In genomic region chr4:129580347-129580746, GRCm38 (mm10) we compare ENCODE assay signal across 14 mouse cellular contexts. TPM values are rescaled to one million over a fixed set of nuclear protein-coding genes. Genes with fewer than 3 reads are reported as not detected.
A peak's percentile ranks its signal among the peaks of the same experiment; 100 is the strongest.
DNase-seq lines count a peak whose midpoint lies in the region; ATAC-seq and TF ChIP-seq lines count a peak whose summit lies in the region.
"Had no signal": no experiment of that assay in that cellular context is flagged by ENCODE, and none has a peak within 500 bp of the region (broad histone marks: within the 10 kb centered on the region; RNA-seq: fewer than 3 reads in every experiment).

No protein-coding gene starts in this region.

- H3K27ac ChIP-seq in heart, embryonic 13.5 days (replicated peaks) = peak overlapping the region; percentile 78; the same call in 1 of the 2 replicates
- H3K27ac ChIP-seq in spleen, adult 2 months (ENCODE audit: insufficient read depth, low read length) = peak overlapping the region; percentile 74
- H3K27ac ChIP-seq in limb, embryonic 10.5 days = no peak overlapping the region
- H3K27ac ChIP-seq: embryonic facial prominence, embryonic 13.5 days; gastrocnemius, adult 2 months had no signal

- no peak for TF ChIP-seq CTCF in spleen, adult 2 months (IDR thresholded peaks at IDR 0.05; ENCODE audit: extremely low read depth, insufficient read depth, insufficient read length, insufficient replicate concordance)

- TF ChIP-seq POLR2A in spleen, adult 2 months (IDR thresholded peaks at IDR 0.05; ENCODE audit: low read depth, low read length) = no peak

- no peaks in the 10 kb centered on the region for H3K36me3 ChIP-seq in heart, embryonic 13.5 days
- no peaks in the 10 kb centered on the region for H3K36me3 ChIP-seq in spleen, adult 2 months (ENCODE audit: control insufficient read depth, insufficient read depth, low read length)
- H3K36me3 ChIP-seq in limb, embryonic 10.5 days = no peaks in the 10 kb centered on the region
- H3K36me3 ChIP-seq: embryonic facial prominence, embryonic 13.5 days had no signal

- peaks cover 3% of the 10 kb centered on the region; the same call in 1 of the 2 replicates for H3K27me3 ChIP-seq in heart, embryonic 13.5 days (replicated peaks)
- no peaks in the 10 kb centered on the region for H3K27me3 ChIP-seq in spleen, adult 2 months (ENCODE audit: control insufficient read depth, insufficient read depth, low read length)
- 0 out of 2 replicates have a peak, but pooled peaks cover 4% of the 10 kb centered on the region for H3K27me3 ChIP-seq in limb, embryonic 10.5 days (ENCODE audit: low read depth, poor library complexity, severe bottlenecking)
- H3K27me3 ChIP-seq: embryonic facial prominence, embryonic 13.5 days had no signal

- H3K9ac ChIP-seq in heart, embryonic 13.5 days = no peak overlapping the region
- H3K9ac ChIP-seq: embryonic facial prominence, embryonic 13.5 days had no signal

- DNase-seq in heart, adult 18-20 months = no peak
- peak; percentile 42 to 63 for DNase-seq in spleen, adult 2 months (ENCODE audit: low read depth in 1 of 2, low spot score in 2 of 2)
- DNase-seq in spleen, adult 12 weeks (ENCODE audit: low spot score) = no peak
- peak; percentile 73 for DNase-seq in cerebellum, adult 9-10 months
- DNase-seq in thymus, postnatal 25 days = peak; percentile 72
- no peak for DNase-seq in limb, embryonic 10.5 days (ENCODE audit: low spot score)
- DNase-seq in gastrocnemius, postnatal 10 days = no peak
- DNase-seq: adrenal gland, postnatal 14 days; gastrocnemius, adult 2 months; layer of hippocampus, postnatal 36 days had no signal

- 58% methylated on average over 7 of the region's 7 CpGs for WGBS in heart, embryonic 13.5 days
- 29% methylated on average over 7 of the region's 7 CpGs for WGBS in spleen, adult 2 months
- 80% methylated on average over 7 of the region's 7 CpGs for WGBS in limb, embryonic 10.5 days

- H3K4me2 ChIP-seq in heart, embryonic 13.5 days = no peak overlapping the region
- H3K4me2 ChIP-seq: embryonic facial prominence, embryonic 13.5 days; midbrain, embryonic 11.5 days had no signal

- H3K4me3 ChIP-seq in heart, embryonic 13.5 days = no peak overlapping the region
- H3K4me3 ChIP-seq in spleen, adult 2 months (ENCODE audit: extremely low read depth, insufficient read depth, insufficient read length) = no peak overlapping the region
- no peak overlapping the region for H3K4me3 ChIP-seq in limb, embryonic 10.5 days
- H3K4me3 ChIP-seq: embryonic facial prominence, embryonic 13.5 days; gastrocnemius, adult 2 months had no signal

- peaks cover 22% of the 10 kb centered on the region for H3K4me1 ChIP-seq in heart, embryonic 13.5 days
- peaks cover 8% of the 10 kb centered on the region; the same call in 1 of the 2 replicates for H3K4me1 ChIP-seq in spleen, adult 2 months (ENCODE audit: control insufficient read depth, insufficient read depth, insufficient read length)
- peaks cover 23% of the 10 kb centered on the region for H3K4me1 ChIP-seq in limb, embryonic 10.5 days

- no peaks in the 10 kb centered on the region for H3K9me3 ChIP-seq in heart, embryonic 13.5 days
- no peaks in the 10 kb centered on the region for H3K9me3 ChIP-seq in limb, embryonic 10.5 days (replicated peaks)
- H3K9me3 ChIP-seq: embryonic facial prominence, embryonic 13.5 days had no signal

- ATAC-seq in heart, embryonic 13.5 days (ENCODE audit: extremely low read depth, insufficient number of reproducible peaks, low FRiP score, low TSS enrichment) = no peak
- ATAC-seq: hindbrain, embryonic 16.5 days had no signal

RNA-seq across cellular contexts. Expression of gene Fam167b, which starts 2.0 kb away (rescaled TPM):
- 4.7 and 7.3 TPM in 2 replicates for polyA plus RNA-seq in heart, embryonic 13.5 days (2015; fragmentation: Nextera tagmentation; extraction: Ambion mirVana)
- total RNA-seq in heart, adult 18-20 months (2021) = under 1 TPM in 1 of 2 experiments, not detected in 1; 0.44 TPM
- 10.9 and 17.2 TPM in 2 replicates for polyA plus RNA-seq in spleen, adult 2 months (2012; rRNA removed)
- 2.6 and 5.1 TPM in 2 replicates for polyA plus RNA-seq in limb, embryonic 10.5 days (2016; fragmentation: Nextera tagmentation; extraction: Ambion mirVana)
- 1 to 10 TPM in 1 of 2 experiments, under 1 TPM in 1; 0.80 to 1.3 TPM for total RNA-seq in gastrocnemius, postnatal 10 days (2021)
- total RNA-seq: gastrocnemius, adult 2 months had no signal

RNA-seq across cellular contexts. Expression of gene Lck, which starts 6.9 kb away (rescaled TPM):
- polyA plus RNA-seq in heart, embryonic 13.5 days (2015; fragmentation: Nextera tagmentation; extraction: Ambion mirVana) = 2.8 and 7.0 TPM in 2 replicates
- total RNA-seq in heart, adult 18-20 months (2021) = 1 to 10 TPM in 1 of 2 experiments, under 1 TPM in 1; 0.32 to 5.0 TPM
- polyA plus RNA-seq in spleen, adult 2 months (2012; rRNA removed) = 109 and 117 TPM in 2 replicates
- polyA plus RNA-seq in limb, embryonic 10.5 days (2016; fragmentation: Nextera tagmentation; extraction: Ambion mirVana) = 10.3 and 13.5 TPM in 2 replicates
- under 1 TPM in 1 of 2 experiments, not detected in 1; 0.59 TPM for total RNA-seq in gastrocnemius, postnatal 10 days (2021)
- total RNA-seq: gastrocnemius, adult 2 months had no signal

RNA-seq across cellular contexts. Expression of gene Eif3i, which starts 20.1 kb away (rescaled TPM):
- 169 and 189 TPM in 2 replicates for polyA plus RNA-seq in heart, embryonic 13.5 days (2015; fragmentation: Nextera tagmentation; extraction: Ambion mirVana)
- total RNA-seq in heart, adult 18-20 months (2021) = 100 to 1,000 TPM; 114 to 126 TPM
- 185 and 203 TPM in 2 replicates for polyA plus RNA-seq in spleen, adult 2 months (2012; rRNA removed)
- 322 and 358 TPM in 2 replicates for polyA plus RNA-seq in limb, embryonic 10.5 days (2016; fragmentation: Nextera tagmentation; extraction: Ambion mirVana)
- total RNA-seq in gastrocnemius, postnatal 10 days (2021) = 100 to 1,000 TPM; 149 to 151 TPM

RNA-seq across cellular contexts. Expression of gene Tmem234, which starts 20.1 kb away (rescaled TPM):
- 160 and 179 TPM in 2 replicates for polyA plus RNA-seq in heart, embryonic 13.5 days (2015; fragmentation: Nextera tagmentation; extraction: Ambion mirVana)
- 10 to 100 TPM; 40.6 to 45.1 TPM for total RNA-seq in heart, adult 18-20 months (2021)
- polyA plus RNA-seq in spleen, adult 2 months (2012; rRNA removed) = 119 and 129 TPM in 2 replicates
- polyA plus RNA-seq in limb, embryonic 10.5 days (2016; fragmentation: Nextera tagmentation; extraction: Ambion mirVana) = 228 and 231 TPM in 2 replicates
- total RNA-seq in gastrocnemius, postnatal 10 days (2021) = 10 to 100 TPM; 42.3 to 47.0 TPM

RNA-seq across cellular contexts. Expression of gene Dcdc2b, which starts 33.7 kb away (rescaled TPM):
- 1.3 and 1.6 TPM in 2 replicates for polyA plus RNA-seq in heart, embryonic 13.5 days (2015; fragmentation: Nextera tagmentation; extraction: Ambion mirVana)
- under 1 TPM; 0.74 to 0.90 TPM for total RNA-seq in heart, adult 18-20 months (2021)
- polyA plus RNA-seq in spleen, adult 2 months (2012; rRNA removed) = 1.4 and 2.8 TPM in 2 replicates
- 1.7 and 1.8 TPM in 2 replicates for polyA plus RNA-seq in limb, embryonic 10.5 days (2016; fragmentation: Nextera tagmentation; extraction: Ambion mirVana)
- 1 to 10 TPM in 1 of 2 experiments, under 1 TPM in 1; 0.61 to 2.6 TPM for total RNA-seq in gastrocnemius, postnatal 10 days (2021)

Comparison
In these comparisons a context has a peak if more than half of its experiments do, and no peak if none do; other contexts are left out.
1. DNase-seq: peak in spleen, adult 2 months (2 of 2), cerebellum, adult 9-10 months (single experiment) and thymus, postnatal 25 days (single experiment); none in heart, adult 18-20 months (0 of 2), spleen, adult 12 weeks (single experiment), limb, embryonic 10.5 days (single experiment) and gastrocnemius, postnatal 10 days (single experiment).